7 mouse cellular contexts compared by ENCODE assay signal in genomic region chr1:62706085-62707021, GRCm38 (mm10). TPM values are rescaled to one million over a fixed set of nuclear protein-coding genes. Genes with fewer than 3 reads are reported as not detected.
DNase-seq lines count a peak whose midpoint lies in the region; ATAC-seq and TF ChIP-seq lines count a peak whose summit lies in the region.

No protein-coding gene starts in this region.

- peak overlapping the region; percentile 98 for H3K4me2 ChIP-seq in lung, postnatal 0 days (replicated peaks; ENCODE audit: low read depth, low read length)

- no peak for DNase-seq in ES-E14 (ENCODE audit: low read depth, low spot score)
- peak; percentile 81 for DNase-seq in adrenal gland, postnatal 14 days
- DNase-seq in heart, postnatal 14 days, result peak; percentile 62 to 67
- DNase-seq in layer of hippocampus, adult 9-11 months, result peak; percentile 59
- DNase-seq in lung, postnatal 0 days (ENCODE audit: low spot score), result peak; percentile 74
- peak; percentile 68 for DNase-seq in retina, embryonic 14.5 days (ENCODE audit: low spot score)

- peak overlapping the region; percentile 29 for H3K9ac ChIP-seq in ES-E14 (ENCODE audit: insufficient read depth, low read depth, low read length, poor library complexity, severe bottlenecking)
- H3K9ac ChIP-seq in lung, postnatal 0 days (replicated peaks; ENCODE audit: low read depth), result peak overlapping the region; percentile 29

- no peaks in the 10 kb centered on the region for H3K36me3 ChIP-seq in ES-E14 (ENCODE audit: control insufficient read depth, insufficient read depth, low read length, poor library complexity, severe bottlenecking)
- no peaks in the 10 kb centered on the region for H3K36me3 ChIP-seq in lung, postnatal 0 days (ENCODE audit: insufficient read depth, low read length)

- peak overlapping the region; percentile 56 to 62 for H3K4me3 ChIP-seq in ES-E14 (ENCODE audit: insufficient read depth in 1 of 2, low read depth in 1 of 2, low read length in 2 of 2, poor library complexity in 1 of 2, severe bottlenecking in 1 of 2)
- H3K4me3 ChIP-seq in embryonic fibroblast, embryonic 13.5 days (ENCODE audit: insufficient read depth, low read length), result peak overlapping the region; percentile 61
- H3K4me3 ChIP-seq in lung, postnatal 0 days (ENCODE audit: low read depth, low read length), result peak overlapping the region; percentile 76

- TF ChIP-seq POLR2A in embryonic fibroblast, embryonic 13.5 days (IDR thresholded peaks at IDR 0.05; ENCODE audit: low read depth, low read length), result 0 out of 2 replicates have a peak, but pooled peaks have one; percentile 31

- H3K9me3 ChIP-seq in ES-E14 (ENCODE audit: control insufficient read depth, insufficient read depth, low read depth, low read length), result no peaks in the 10 kb centered on the region
- no peaks in the 10 kb centered on the region for H3K9me3 ChIP-seq in lung, postnatal 0 days (ENCODE audit: low read length)

- no peaks in the 10 kb centered on the region for H3K27me3 ChIP-seq in lung, postnatal 0 days (replicated peaks; ENCODE audit: insufficient read depth, low read length)

- in situ Hi-C loops in ES-E14 (cut with MboI; ENCODE audit: low sequenced_read_pairs in 2 of 2, unreplicated experiment in 2 of 2), result no loop called here

- no peak overlapping the region for H3K27ac ChIP-seq in ES-E14 (ENCODE audit: insufficient read depth, low read depth, low read length, poor library complexity, severe bottlenecking)
- peak overlapping the region; percentile 6; the same call in 1 of the 2 replicates for H3K27ac ChIP-seq in embryonic fibroblast, embryonic 13.5 days (ENCODE audit: insufficient read depth, low read length)
- H3K27ac ChIP-seq in lung, postnatal 0 days (ENCODE audit: low read length), result peak overlapping the region; percentile 84

- WGBS in lung, postnatal 0 days, result under 1% methylated on average over 73 of the region's 73 CpGs

- no peak for TF ChIP-seq CTCF in embryonic fibroblast, embryonic 13.5 days (IDR thresholded peaks at IDR 0.05; ENCODE audit: borderline replicate concordance, insufficient read depth, low read length)
- peak; percentile 21; the same call in 1 of the 2 replicates for TF ChIP-seq CTCF in lung, postnatal 0 days (IDR thresholded peaks at IDR 0.05)

- ATAC-seq in lung, postnatal 0 days, result peak; percentile 43

- no peak for TF ChIP-seq EP300 in lung, postnatal 0 days (IDR thresholded peaks at IDR 0.05)

- peaks cover 0 to 15% of the 10 kb centered on the region in 2 experiments; a peak in 2 of 4 replicates for H3K4me1 ChIP-seq in ES-E14 (ENCODE audit: control insufficient read depth in 2 of 2, insufficient read depth in 2 of 2, low read length in 2 of 2, poor library complexity in 1 of 2)
- H3K4me1 ChIP-seq in embryonic fibroblast, embryonic 13.5 days (ENCODE audit: control insufficient read depth, insufficient read depth, low read length), result peaks cover 2% of the 10 kb centered on the region; the same call in 1 of the 2 replicates
- H3K4me1 ChIP-seq in lung, postnatal 0 days (ENCODE audit: insufficient read depth, low read depth, low read length), result peaks cover 11% of the 10 kb centered on the region; the same call in 1 of the 2 replicates

- intact Hi-C loops in heart, postnatal 14 days (cut with DNase I), result loop anchor here (5.0 to 10.0 kb wide), 2 partner anchors 256 to 1522 kb away; no protein-coding TSS in a partner anchor

TF ChIP-seq in ES-E14, 5 proteins besides CTCF, POLR2A, EP300 and RAD21:
- no peak for TF ChIP-seq ZNF384 (IDR thresholded peaks at IDR 0.05; ENCODE audit: low read depth, low read length)
- TF ChIP-seq CHD2 (IDR thresholded peaks at IDR 0.05; ENCODE audit: low read depth, low read length), result no peak
- TF ChIP-seq MAFK (IDR thresholded peaks at IDR 0.05; ENCODE audit: insufficient read depth, low read depth, low read length), result no peak
- TF ChIP-seq ZC3H11A (IDR thresholded peaks at IDR 0.05; ENCODE audit: borderline replicate concordance, low read depth, low read length), result no peak
- TF ChIP-seq HCFC1 (IDR thresholded peaks at IDR 0.05; ENCODE audit: borderline replicate concordance, insufficient read depth, low read length), result no peak
TF ChIP-seq in ES-E14: peak in this region for 0.

RNA-seq across cellular contexts. Expression of gene Nrp2, which starts 3.3 kb away (rescaled TPM):
- total RNA-seq in ES-E14 (2012; rRNA removed), result 14.4 and 19.0 TPM in 2 replicates
- 43.7 and 46.6 TPM in 2 replicates for total RNA-seq in adrenal gland, postnatal 14 days (2021)
- 37.2 and 74.9 TPM in 2 replicates for polyA plus RNA-seq in embryonic fibroblast, embryonic 13.5 days (2011; ENCODE audit: insufficient read length, low read depth, missing spikeins)
- total RNA-seq in heart, postnatal 14 days (2021), result 10 to 100 TPM; 41.9 to 56.8 TPM
- 14.0 and 17.5 TPM in 2 replicates for polyA plus RNA-seq in lung, postnatal 0 days (2015; fragmentation: Nextera tagmentation; extraction: Ambion mirVana)
